Mouse (Mus musculus) embryonic facial prominence, embryonic 13.5 days (tissue): Measurements from ENCODE around the gene Rprd1b. TPM values are rescaled to one million over a fixed set of nuclear protein-coding genes. Genes with fewer than 3 reads are reported as not detected.

ENCODE experiments used
- ATAC-seq: fragments of 200-750 bp; cut with Nextera tagmentation; 2 replicates; pipeline ENCODE4 v1.8.0; 2017; ENCODE audit warnings: low read depth; ENCODE audit not compliant: insufficient number of reproducible peaks, insufficient read depth, low FRiP score, low TSS enrichment
- H3K27ac ChIP-seq: fragments of 300-500 bp; sonication (generic); 2 replicates; pipeline ENCODE4 v1.5.1; 2015; ENCODE audit warnings: moderate library complexity, mild to moderate bottlenecking, inconsistent platforms
- H3K27me3 ChIP-seq: fragments of 300-500 bp; sonication (generic); 2 replicates; pipeline ENCODE4 v1.6.1; 2015; ENCODE audit warnings: mild to moderate bottlenecking, inconsistent platforms
- H3K36me3 ChIP-seq: fragments of 300-500 bp; sonication (generic); 2 replicates; pipeline ENCODE4 v1.6.1; 2015; ENCODE audit warnings: mild to moderate bottlenecking, inconsistent platforms
- H3K4me1 ChIP-seq: fragments of 300-500 bp; sonication (generic); 2 replicates; pipeline ENCODE4 v1.6.1; 2015; ENCODE audit warnings: inconsistent platforms
- H3K4me2 ChIP-seq: fragments of 300-500 bp; sonication (generic); 2 replicates; pipeline ENCODE4 v1.6.1; 2015; ENCODE audit warnings: moderate library complexity, mild to moderate bottlenecking, inconsistent platforms
- H3K4me3 ChIP-seq: fragments of 300-500 bp; sonication (generic); 2 replicates; pipeline ENCODE4 v1.5.1; 2015; ENCODE audit warnings: mild to moderate bottlenecking, inconsistent platforms
- H3K9ac ChIP-seq: fragments of 300-500 bp; sonication (generic); 2 replicates; pipeline ENCODE4 v1.6.1; 2015; ENCODE audit warnings: mild to moderate bottlenecking, inconsistent platforms
- H3K9me3 ChIP-seq: fragments of 300-500 bp; sonication (generic); 2 replicates; pipeline ENCODE4 v1.6.1; 2016; ENCODE audit warnings: inconsistent platforms
- WGBS: fragments of 180-500 bp; shearing (Covaris S2); methylation state at CpG from one replicate; pipeline ENCODE4 v1.1.7; 2015; ENCODE audit warnings: mixed read lengths; 5-methylcytosine and 5-hydroxymethylcytosine counted together
- polyA plus RNA-seq: library from polyadenylated mRNA; unstranded; fragments of >200 nt; fragmentation: Nextera tagmentation; extraction: Ambion mirVana; gene quantifications from 2 replicates; pipeline ENCODE4 v1.2.1, GENCODE M21; 2015

The Rprd1b gene
- polyA plus RNA-seq, 1 experiment from 2014 or later, result 50.4 TPM

DNA sequence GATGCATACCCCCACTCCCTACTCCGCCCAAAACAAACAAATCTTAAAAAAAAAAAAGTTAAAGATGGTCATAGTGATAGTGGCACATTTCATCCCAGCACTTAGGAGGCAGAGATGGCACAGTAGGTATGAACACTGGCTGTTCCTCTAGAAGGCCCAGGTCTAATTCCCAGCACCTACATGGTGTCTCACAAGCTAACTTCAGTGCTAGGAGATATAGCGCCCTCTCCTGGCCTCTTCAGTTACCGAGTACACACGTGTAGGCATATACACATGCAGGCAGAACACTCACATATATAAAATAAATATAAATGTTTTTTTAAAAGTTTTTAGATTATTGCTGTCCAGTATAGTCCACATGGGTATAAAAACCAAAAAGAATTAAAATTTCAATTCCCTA lies 22.7 kb upstream of the Rprd1b start:
- WGBS, result 95% methylated on average over 4 of the region's 4 CpGs

DNA sequence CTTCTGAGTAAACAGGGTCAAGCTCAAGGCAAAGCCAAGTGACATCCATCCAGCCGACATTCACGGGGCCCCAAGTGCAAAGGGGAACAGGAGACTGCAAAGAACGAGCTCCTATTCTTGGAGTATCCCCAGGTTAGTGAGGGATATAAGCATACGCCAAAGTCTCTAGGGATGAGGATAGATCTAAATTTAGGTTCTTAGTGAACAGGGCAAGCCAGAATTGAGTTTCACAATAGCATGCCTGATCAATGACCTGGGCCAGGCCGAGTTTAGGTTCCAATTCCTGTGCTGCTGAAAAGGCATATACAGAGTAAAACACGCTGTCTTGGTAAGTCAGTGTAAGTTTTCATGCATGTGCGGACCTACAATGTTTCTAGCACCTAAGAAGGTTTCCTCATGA lies 18.9 kb upstream of the Rprd1b start:
- Histone ChIP-seq H3K27me3 (no peaks in the 10 kb centered on the region), H3K9ac (no peak overlapping the region), H3K4me2 (no peak overlapping the region), H3K36me3 (peaks cover 49% of the 10 kb centered on the region), H3K9me3 (no peaks in the 10 kb centered on the region), H3K27ac (no peak overlapping the region), H3K4me1 (no peaks in the 10 kb centered on the region), H3K4me3 (no peak overlapping the region)
- 85% methylated on average over 7 of the region's 7 CpGs for WGBS
- no peak for ATAC-seq

More for the DNA sequence above, 22.7 kb upstream of the Rprd1b start:
- no peak for ATAC-seq
- Histone ChIP-seq H3K4me1 (no peaks in the 10 kb centered on the region), H3K4me2 (no peak overlapping the region), H3K4me3 (no peak overlapping the region), H3K36me3 (peaks cover 58% of the 10 kb centered on the region), H3K9ac (no peak overlapping the region), H3K9me3 (no peaks in the 10 kb centered on the region), H3K27me3 (no peaks in the 10 kb centered on the region), H3K27ac (no peak overlapping the region)

DNA sequence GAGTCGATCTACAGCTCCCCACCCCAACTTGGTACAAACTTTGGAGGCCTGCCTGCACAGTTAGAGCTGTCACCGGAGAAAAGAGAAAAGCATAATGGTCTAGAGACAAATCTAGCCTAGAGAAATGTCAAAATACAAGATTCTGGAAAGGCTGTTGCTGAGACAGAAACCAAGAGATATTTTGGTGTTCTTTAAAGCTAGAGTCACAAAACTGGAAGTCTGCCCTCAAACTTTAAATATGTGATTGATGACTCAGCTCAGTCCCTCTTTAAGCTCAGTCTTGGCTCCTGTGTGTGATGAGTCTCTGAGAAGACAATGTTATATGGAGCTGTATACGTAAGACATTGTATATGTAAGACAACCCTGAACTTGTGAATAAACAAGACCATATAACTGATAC lies 15.7 kb upstream of the Rprd1b start:
- Histone ChIP-seq H3K36me3 (peaks cover 17% of the 10 kb centered on the region), H3K9me3 (no peaks in the 10 kb centered on the region), H3K27ac (no peak overlapping the region), H3K4me1 (no peaks in the 10 kb centered on the region), H3K9ac (no peak overlapping the region), H3K4me2 (no peak overlapping the region), H3K4me3 (no peak overlapping the region), H3K27me3 (no peaks in the 10 kb centered on the region)
- WGBS, result 92% methylated on average over 3 of the region's 3 CpGs
- ATAC-seq, result no peak

DNA sequence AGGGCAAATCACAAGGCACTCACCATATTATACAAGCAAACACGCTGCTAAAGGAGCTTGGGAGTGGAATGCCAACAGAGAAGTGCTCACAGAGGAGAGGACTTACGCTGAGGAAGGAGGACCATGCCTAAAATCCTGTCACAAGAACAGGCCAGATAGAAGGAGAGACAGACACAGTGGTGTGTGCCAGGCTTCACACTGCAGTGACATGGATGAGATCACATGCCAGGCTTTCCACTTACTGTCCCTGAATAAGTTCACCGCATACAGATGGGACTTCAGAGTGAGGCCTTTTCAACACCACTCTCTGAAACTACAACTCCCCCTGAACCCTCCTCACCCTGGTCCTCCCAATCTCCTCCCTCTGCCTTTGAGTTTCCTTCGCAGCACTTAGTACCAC lies 11.0 kb upstream of the Rprd1b start:
- H3K4me2 ChIP-seq, result no peak overlapping the region
- H3K27ac ChIP-seq, result no peak overlapping the region
- no peak overlapping the region for H3K9ac ChIP-seq
- no peak overlapping the region for H3K4me3 ChIP-seq
- 94% methylated on average over 4 of the region's 4 CpGs for WGBS
- no peaks in the 10 kb centered on the region for H3K36me3 ChIP-seq
- ATAC-seq, result no peak
- no peaks in the 10 kb centered on the region for H3K27me3 ChIP-seq
- no peaks in the 10 kb centered on the region for H3K9me3 ChIP-seq
- H3K4me1 ChIP-seq, result no peaks in the 10 kb centered on the region

DNA sequence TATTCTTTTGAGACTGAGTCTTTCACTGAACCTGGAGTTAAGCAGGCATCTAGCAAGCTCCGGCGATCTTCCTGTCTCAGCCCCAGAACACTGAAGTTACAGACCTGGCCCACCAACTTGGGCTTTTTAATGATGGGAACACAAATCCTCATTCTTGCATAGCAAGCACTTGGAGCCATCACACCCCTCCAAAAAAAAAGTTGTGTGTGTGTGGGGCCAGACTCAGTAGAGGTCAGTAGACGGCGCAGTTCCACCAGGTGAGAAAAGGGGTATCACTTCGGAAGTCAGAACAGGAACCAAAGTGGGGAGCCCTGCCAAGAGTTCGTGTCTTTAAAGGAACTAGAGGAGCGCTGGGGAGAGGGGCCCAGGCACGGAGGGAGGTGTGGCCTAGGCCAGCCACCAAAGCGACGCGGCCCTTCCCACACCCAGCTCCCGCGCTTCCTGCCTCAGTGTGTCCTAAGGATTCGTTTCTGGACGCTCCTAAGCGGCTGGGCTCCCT lies 393 bp upstream of the Rprd1b start:
- ATAC-seq, result no peak

DNA sequence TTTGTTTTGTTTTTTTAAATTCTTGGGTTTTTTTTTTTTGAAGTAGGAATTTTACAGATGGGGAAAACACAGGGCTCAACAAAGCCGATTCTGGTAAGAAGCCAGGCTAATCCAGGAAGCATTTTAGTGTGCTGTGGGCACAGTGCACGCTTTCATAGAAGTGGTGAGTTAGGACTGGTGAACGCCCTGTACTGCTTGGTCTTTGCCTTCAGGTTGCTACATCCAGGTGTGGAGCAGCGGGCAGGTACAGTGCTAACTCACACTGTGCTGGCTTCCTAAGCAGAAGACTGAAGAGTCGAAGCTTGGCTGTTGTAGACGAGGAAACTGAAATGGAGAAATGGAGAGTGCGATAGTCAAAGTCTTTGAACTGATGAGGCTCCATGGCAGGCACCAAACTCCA lies 1.7 kb downstream of the Rprd1b start:
- Histone ChIP-seq H3K27me3 (no peaks in the 10 kb centered on the region), H3K4me2 (peak overlapping the region; percentile 64), H3K9ac (peak overlapping the region; percentile 96), H3K36me3 (no peaks in the 10 kb centered on the region), H3K27ac (no peak overlapping the region), H3K4me3 (peak overlapping the region; percentile 99), H3K4me1 (peaks cover 29% of the 10 kb centered on the region), H3K9me3 (no peaks in the 10 kb centered on the region)
- ATAC-seq, result no peak
- WGBS, result 80% methylated on average over 7 of the region's 7 CpGs

More for the DNA sequence above, 393 bp upstream of the Rprd1b start:
- H3K36me3 ChIP-seq, result no peaks in the 10 kb centered on the region
- peak overlapping the region; percentile 99 for H3K4me3 ChIP-seq
- WGBS, result 2% methylated on average over 16 of the region's 16 CpGs
- peak overlapping the region; percentile 96 for H3K9ac ChIP-seq
- H3K9me3 ChIP-seq, result no peaks in the 10 kb centered on the region
- no peaks in the 10 kb centered on the region for H3K27me3 ChIP-seq
- peaks cover 29% of the 10 kb centered on the region for H3K4me1 ChIP-seq
- peak overlapping the region; percentile 96 for H3K27ac ChIP-seq
- peak overlapping the region; percentile 64 for H3K4me2 ChIP-seq

DNA sequence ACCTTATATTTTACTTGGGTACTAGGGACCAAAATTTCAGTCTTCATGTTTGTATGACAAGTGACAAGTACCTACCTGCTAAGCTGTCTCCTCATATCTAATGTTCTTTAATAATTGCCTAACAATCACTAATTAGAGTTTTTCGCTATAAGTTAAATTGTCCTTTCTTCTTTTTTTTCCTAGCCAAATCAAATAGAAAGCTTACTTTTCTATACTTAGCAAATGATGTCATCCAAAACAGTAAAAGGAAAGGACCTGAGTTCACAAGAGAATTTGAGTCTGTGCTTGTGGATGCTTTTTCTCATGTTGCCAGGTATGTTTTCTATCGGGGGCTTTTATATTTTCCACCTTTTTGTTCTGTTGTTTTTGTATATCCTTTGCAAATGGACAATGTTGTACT lies 7.5 kb downstream of the Rprd1b start:
- H3K27me3 ChIP-seq, result no peaks in the 10 kb centered on the region
- peaks cover 34% of the 10 kb centered on the region for H3K36me3 ChIP-seq
- WGBS, result 90% methylated on average over 2 of the region's 2 CpGs
- H3K4me2 ChIP-seq, result no peak overlapping the region
- H3K9me3 ChIP-seq, result no peaks in the 10 kb centered on the region
- ATAC-seq, result no peak
- H3K4me1 ChIP-seq, result peaks cover 6% of the 10 kb centered on the region
- no peak overlapping the region for H3K4me3 ChIP-seq
- no peak overlapping the region for H3K27ac ChIP-seq
- H3K9ac ChIP-seq, result no peak overlapping the region

DNA sequence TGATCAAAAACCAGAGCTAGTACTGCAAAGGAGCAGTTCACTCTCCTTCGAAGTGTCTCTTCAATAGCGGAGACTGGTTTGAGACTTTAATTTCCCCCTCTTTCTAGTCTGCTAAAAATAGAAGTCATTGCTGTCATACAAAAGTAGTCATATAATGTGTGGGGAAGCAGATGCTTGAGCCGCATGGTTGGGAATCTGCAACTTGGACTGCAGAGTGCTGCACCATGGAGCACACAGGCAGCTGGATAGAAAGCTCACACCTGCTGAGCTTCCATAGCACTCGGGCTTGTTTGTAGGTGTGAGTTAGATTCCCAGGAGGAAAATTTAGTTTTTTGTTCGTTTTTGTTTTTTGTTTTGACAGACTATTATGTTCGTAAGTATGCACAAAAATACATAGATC lies 8.1 kb downstream of the Rprd1b start:
- Histone ChIP-seq H3K27ac (no peak overlapping the region), H3K9ac (no peak overlapping the region), H3K9me3 (no peaks in the 10 kb centered on the region), H3K27me3 (no peaks in the 10 kb centered on the region), H3K4me1 (peaks cover under 1% of the 10 kb centered on the region; the same call in 1 of the 2 replicates), H3K4me3 (no peak overlapping the region), H3K36me3 (peaks cover 40% of the 10 kb centered on the region), H3K4me2 (no peak overlapping the region)
- WGBS, result 87% methylated on average over 6 of the region's 6 CpGs
- no peak for ATAC-seq

DNA sequence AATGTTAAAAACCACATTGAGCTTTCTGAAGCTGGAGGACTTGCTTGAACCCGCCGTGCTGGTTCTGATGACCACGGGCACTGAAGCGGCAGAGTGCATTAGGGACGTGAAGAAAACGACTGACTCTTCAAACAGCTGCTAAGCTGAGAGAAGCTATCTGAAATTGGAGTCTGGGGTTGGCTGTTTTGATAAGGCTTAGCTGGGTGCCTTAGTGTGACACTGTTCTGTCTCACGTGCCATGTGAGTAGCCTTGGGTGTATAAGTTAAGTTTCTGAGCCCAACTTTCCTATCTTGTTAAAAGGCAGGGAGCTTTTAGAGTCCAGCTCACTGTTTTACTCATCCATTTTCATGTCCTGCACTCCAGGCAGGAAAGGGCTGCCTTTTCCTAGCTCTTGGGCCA lies 8.7 kb downstream of the Rprd1b start:
- Histone ChIP-seq H3K36me3 (peaks cover 45% of the 10 kb centered on the region), H3K27me3 (no peaks in the 10 kb centered on the region), H3K9ac (no peak overlapping the region), H3K27ac (no peak overlapping the region), H3K4me2 (no peak overlapping the region), H3K4me3 (no peak overlapping the region), H3K9me3 (no peaks in the 10 kb centered on the region), H3K4me1 (no peaks in the 10 kb centered on the region)
- ATAC-seq, result no peak
- WGBS, result 87% methylated on average over 7 of the region's 7 CpGs

DNA sequence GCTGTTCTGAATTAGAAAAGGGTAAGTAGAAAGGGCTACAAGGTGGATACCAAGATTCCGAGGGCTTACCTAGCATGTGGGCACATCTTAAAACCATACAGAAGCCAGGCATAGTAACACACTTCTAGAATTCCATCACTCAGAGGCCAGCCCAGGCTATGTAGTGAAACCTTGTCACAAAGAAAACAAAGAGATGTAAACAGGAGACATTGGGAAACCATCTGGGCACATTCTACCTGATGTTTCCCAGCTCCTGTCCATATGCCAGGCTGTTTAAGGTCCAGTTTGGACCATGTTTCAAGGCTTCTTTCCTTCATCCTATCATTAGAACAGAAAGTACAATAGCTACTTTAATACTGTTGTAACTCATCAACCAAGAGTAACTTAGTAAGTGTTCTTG lies 9.3 kb downstream of the Rprd1b start:
- no peak overlapping the region for H3K9ac ChIP-seq
- peaks cover 50% of the 10 kb centered on the region for H3K36me3 ChIP-seq
- H3K9me3 ChIP-seq, result no peaks in the 10 kb centered on the region
- H3K4me3 ChIP-seq, result no peak overlapping the region
- no peak overlapping the region for H3K4me2 ChIP-seq
- H3K4me1 ChIP-seq, result no peaks in the 10 kb centered on the region
- no peak for ATAC-seq
- no peaks in the 10 kb centered on the region for H3K27me3 ChIP-seq
- 96% methylated on average over 1 of the region's 1 CpGs for WGBS
- no peak overlapping the region for H3K27ac ChIP-seq

DNA sequence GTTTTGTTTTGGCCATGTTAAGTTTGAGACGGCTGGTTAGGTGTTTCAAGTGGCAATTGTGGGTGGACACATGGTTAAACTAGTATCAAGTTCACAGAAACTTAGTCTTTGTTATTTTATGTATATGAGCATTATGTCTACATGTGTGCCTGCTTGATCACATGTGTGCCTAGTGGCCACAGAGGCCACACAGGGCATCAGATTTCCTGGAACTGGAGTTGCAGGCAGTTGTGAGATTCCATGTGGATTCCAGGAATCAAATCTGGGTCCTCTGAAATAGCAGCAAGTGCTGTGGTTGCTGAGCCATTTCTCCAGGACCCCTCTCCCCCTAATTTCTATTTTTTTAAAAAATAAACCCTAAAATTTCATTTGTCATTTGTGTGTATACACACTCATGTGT lies 11.4 kb downstream of the Rprd1b start:
- H3K36me3 ChIP-seq, result peaks cover 69% of the 10 kb centered on the region
- no peaks in the 10 kb centered on the region for H3K27me3 ChIP-seq
- H3K9ac ChIP-seq, result no peak overlapping the region
- no peak overlapping the region for H3K4me3 ChIP-seq
- 63% methylated on average over 1 of the region's 1 CpGs for WGBS
- H3K4me2 ChIP-seq, result no peak overlapping the region
- ATAC-seq, result no peak
- no peak overlapping the region for H3K27ac ChIP-seq
- no peaks in the 10 kb centered on the region for H3K9me3 ChIP-seq
- H3K4me1 ChIP-seq, result no peaks in the 10 kb centered on the region

DNA sequence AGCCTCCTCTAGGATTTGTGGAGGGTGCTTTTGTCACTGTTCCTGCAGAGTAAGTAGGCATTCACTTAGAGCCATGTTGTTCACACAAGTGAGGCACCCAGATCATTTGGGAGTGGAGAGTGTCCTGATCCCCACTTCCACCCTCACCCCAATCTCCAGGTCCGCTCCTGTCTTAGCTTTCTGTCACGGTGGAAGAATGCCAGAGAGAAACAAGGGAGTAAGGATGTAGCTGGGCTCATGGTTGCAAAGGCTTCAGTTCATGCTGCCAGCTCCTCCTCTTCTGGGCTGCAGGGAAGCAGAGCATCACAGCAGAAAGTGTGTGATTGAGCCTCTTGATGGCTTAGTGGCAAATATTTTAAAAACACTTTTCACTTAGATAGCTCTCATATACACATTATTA lies 12.1 kb downstream of the Rprd1b start:
- Histone ChIP-seq H3K4me1 (no peaks in the 10 kb centered on the region), H3K4me3 (no peak overlapping the region), H3K9me3 (no peaks in the 10 kb centered on the region), H3K4me2 (no peak overlapping the region), H3K9ac (no peak overlapping the region), H3K36me3 (peaks cover 76% of the 10 kb centered on the region), H3K27ac (no peak overlapping the region), H3K27me3 (no peaks in the 10 kb centered on the region)
- ATAC-seq, result no peak
- 87% methylated on average over 2 of the region's 2 CpGs for WGBS

DNA sequence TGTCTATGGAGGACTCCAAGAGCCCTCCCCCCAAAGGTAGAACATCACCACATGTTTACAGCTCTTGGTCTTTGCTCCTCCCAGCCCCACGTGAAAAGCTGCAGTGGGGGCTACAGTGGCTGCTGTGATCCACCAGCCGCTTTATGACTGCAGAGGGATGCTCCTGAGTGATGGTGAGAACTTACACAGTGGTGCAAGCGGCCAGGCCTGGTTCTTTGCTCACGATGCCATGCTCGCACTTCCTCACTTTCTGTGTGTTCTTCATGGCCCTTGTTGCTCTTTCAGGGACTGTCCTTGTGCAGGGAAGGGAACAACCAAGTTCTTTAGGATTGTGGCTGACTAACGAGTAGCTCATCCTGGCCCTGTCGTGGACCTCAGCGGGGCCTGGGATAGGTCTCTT lies 15.2 kb downstream of the Rprd1b start:
- no peak overlapping the region for H3K9ac ChIP-seq
- no peaks in the 10 kb centered on the region for H3K27me3 ChIP-seq
- no peaks in the 10 kb centered on the region for H3K9me3 ChIP-seq
- no peak overlapping the region for H3K4me3 ChIP-seq
- 84% methylated on average over 8 of the region's 8 CpGs for WGBS
- H3K4me1 ChIP-seq, result no peaks in the 10 kb centered on the region
- no peak overlapping the region for H3K27ac ChIP-seq
- peaks cover 77% of the 10 kb centered on the region for H3K36me3 ChIP-seq
- ATAC-seq, result no peak
- no peak overlapping the region for H3K4me2 ChIP-seq
